Mouse (Mus musculus): Measurements from ENCODE around the gene Arhgef15. TPM values are rescaled to one million over a fixed set of nuclear protein-coding genes. Genes with fewer than 3 reads are reported as not detected.
"Not testable (repeated sequence)": the region's sequence is repeated elsewhere in the genome, so short reads cannot be mapped to it uniquely, and the experiment has no call there.

Arhgef15 gene
- polyA plus RNA-seq (2012; fragmentation: generic; extraction: Trizol), result 0.49 TPM

GRCm38 (mm10) chr11:68957308-68957707, at the start of gene Arhgef15:
Gene Arhgef15 (minus strand): TSS chr11:68957480.
- no peak for TF ChIP-seq USF1 (IDR thresholded peaks at IDR 0.05; ENCODE audit: low read depth)
- TF ChIP-seq REST (IDR thresholded peaks at IDR 0.05; ENCODE audit: insufficient read depth, insufficient read length), result no peak
- no peak for TF ChIP-seq POLR2AphosphoS2 (IDR thresholded peaks at IDR 0.05; ENCODE audit: insufficient read length, low read depth)
- TF ChIP-seq SRF (IDR thresholded peaks at IDR 0.05; ENCODE audit: control insufficient read depth, insufficient read length, low read depth), result no peak
- no peak for TF ChIP-seq TCF3 (IDR thresholded peaks at IDR 0.05; ENCODE audit: insufficient read length, low read depth)
- TF ChIP-seq TCF12 (IDR thresholded peaks at IDR 0.05; ENCODE audit: insufficient read depth, poor library complexity, severe bottlenecking), result no peak
- TF ChIP-seq MYOD1 (IDR thresholded peaks at IDR 0.05; ENCODE audit: control insufficient read depth in 1 of 3, insufficient read length in 2 of 3, low read depth in 2 of 3), result no peak
- no peak for TF ChIP-seq MAX (IDR thresholded peaks at IDR 0.05; ENCODE audit: low read depth)
- no peak for TF ChIP-seq E2F4 (IDR thresholded peaks at IDR 0.05; ENCODE audit: insufficient read depth)
- H3K27me3 ChIP-seq (ENCODE audit: control insufficient read depth, insufficient read depth, insufficient read length), result no peaks in the 10 kb centered on the region
- H3K4me2 ChIP-seq (ENCODE audit: low read depth), result no peak within 1 kb of the TSS
- H3ac ChIP-seq (ENCODE audit: control insufficient read depth, insufficient read length), result no peak within 1 kb of the TSS
- no peaks in the 10 kb centered on the region for H3K79me2 ChIP-seq (ENCODE audit: control insufficient read depth, insufficient read depth)
- no peak within 1 kb of the TSS for H3K4me3 ChIP-seq
- no peaks in the 10 kb centered on the region for H3K36me3 ChIP-seq (ENCODE audit: control insufficient read depth, insufficient read depth)

GRCm38 (mm10) chr11:69006575-69006974, 49.3 kb upstream of the Arhgef15 start:
- not testable (repeated sequence) for H3K36me3 ChIP-seq (ENCODE audit: control insufficient read depth, insufficient read depth); H3K27me3 ChIP-seq (ENCODE audit: control insufficient read depth, insufficient read depth, insufficient read length); H3K4me2 ChIP-seq (ENCODE audit: low read depth); H3ac ChIP-seq (ENCODE audit: control insufficient read depth, insufficient read length); H3K4me3 ChIP-seq
- peaks cover 30% of the 10 kb centered on the region for H3K79me2 ChIP-seq (ENCODE audit: control insufficient read depth, insufficient read depth)

GRCm38 (mm10) chr11:69005193-69005592, 47.9 kb upstream of the Arhgef15 start:
- peaks cover 4% of the 10 kb centered on the region for H3K36me3 ChIP-seq (ENCODE audit: control insufficient read depth, insufficient read depth)
- no peak overlapping the region for H3ac ChIP-seq (ENCODE audit: control insufficient read depth, insufficient read length)
- peaks cover 30% of the 10 kb centered on the region for H3K79me2 ChIP-seq (ENCODE audit: control insufficient read depth, insufficient read depth)
- no peak overlapping the region for H3K4me2 ChIP-seq (ENCODE audit: low read depth)
- TF ChIP-seq SRF (IDR thresholded peaks at IDR 0.05; ENCODE audit: control insufficient read depth, insufficient read length, low read depth), result no peak
- TF ChIP-seq MAX (IDR thresholded peaks at IDR 0.05; ENCODE audit: low read depth), result no peak
- no peak for TF ChIP-seq TCF3 (IDR thresholded peaks at IDR 0.05; ENCODE audit: insufficient read length, low read depth)
- no peak for TF ChIP-seq POLR2A (IDR thresholded peaks at IDR 0.05; ENCODE audit: insufficient read length, low read depth)
- no peak for TF ChIP-seq REST (IDR thresholded peaks at IDR 0.05; ENCODE audit: insufficient read depth, insufficient read length)
- no peak for TF ChIP-seq TCF12 (IDR thresholded peaks at IDR 0.05; ENCODE audit: insufficient read depth, poor library complexity, severe bottlenecking)
- TF ChIP-seq CEBPB (IDR thresholded peaks at IDR 0.05; ENCODE audit: insufficient read depth, poor library complexity, severe bottlenecking), result no peak
- TF ChIP-seq POLR2AphosphoS2 (IDR thresholded peaks at IDR 0.05; ENCODE audit: insufficient read length, low read depth), result no peak
- no peak for TF ChIP-seq MYOG (IDR thresholded peaks at IDR 0.05; ENCODE audit: control insufficient read depth in 1 of 3, insufficient read depth in 1 of 3, insufficient read length in 2 of 3, low read depth in 2 of 3)
- H3K4me3 ChIP-seq, result no peak overlapping the region
- no peaks in the 10 kb centered on the region for H3K27me3 ChIP-seq (ENCODE audit: control insufficient read depth, insufficient read depth, insufficient read length)

GRCm38 (mm10) chr11:69003592-69003991, 46.3 kb upstream of the Arhgef15 start:
- Histone ChIP-seq H3K36me3 (ENCODE audit: control insufficient read depth, insufficient read depth) (peaks cover 12% of the 10 kb centered on the region), H3K4me3 (no peak overlapping the region), H3K4me2 (ENCODE audit: low read depth) (no peak overlapping the region), H3K27me3 (ENCODE audit: control insufficient read depth, insufficient read depth, insufficient read length) (no peaks in the 10 kb centered on the region), H3K79me2 (ENCODE audit: control insufficient read depth, insufficient read depth) (peaks cover 30% of the 10 kb centered on the region), H3ac (ENCODE audit: control insufficient read depth, insufficient read length) (no peak overlapping the region)
- TF ChIP-seq MYOG (IDR thresholded peaks at IDR 0.05; ENCODE audit: control insufficient read depth in 1 of 3, insufficient read depth in 1 of 3, insufficient read length in 2 of 3, low read depth in 2 of 3), result no peak
- no peak for TF ChIP-seq TCF3 (IDR thresholded peaks at IDR 0.05; ENCODE audit: insufficient read length, low read depth)
- TF ChIP-seq TCF12 (IDR thresholded peaks at IDR 0.05; ENCODE audit: insufficient read depth, poor library complexity, severe bottlenecking), result no peak
- no peak for TF ChIP-seq REST (IDR thresholded peaks at IDR 0.05; ENCODE audit: insufficient read depth, insufficient read length)

GRCm38 (mm10) chr11:69002782-69003181, 45.5 kb upstream of the Arhgef15 start:
- H3K4me2 ChIP-seq (ENCODE audit: low read depth); H3K27me3 ChIP-seq (ENCODE audit: control insufficient read depth, insufficient read depth, insufficient read length); H3K4me3 ChIP-seq; H3ac ChIP-seq (ENCODE audit: control insufficient read depth, insufficient read length): not testable (repeated sequence)
- Histone ChIP-seq H3K79me2 (ENCODE audit: control insufficient read depth, insufficient read depth) (peaks cover 22% of the 10 kb centered on the region), H3K36me3 (ENCODE audit: control insufficient read depth, insufficient read depth) (peaks cover 19% of the 10 kb centered on the region)

GRCm38 (mm10) chr11:68997080-68997479, 39.8 kb upstream of the Arhgef15 start:
- Histone ChIP-seq H3K79me2 (ENCODE audit: control insufficient read depth, insufficient read depth) (no peaks in the 10 kb centered on the region), H3K4me3 (no peak overlapping the region), H3ac (ENCODE audit: control insufficient read depth, insufficient read length) (no peak overlapping the region), H3K27me3 (ENCODE audit: control insufficient read depth, insufficient read depth, insufficient read length) (no peaks in the 10 kb centered on the region), H3K4me2 (ENCODE audit: low read depth) (no peak overlapping the region), H3K36me3 (ENCODE audit: control insufficient read depth, insufficient read depth) (peaks cover 43% of the 10 kb centered on the region)
- TF ChIP-seq TCF12 (IDR thresholded peaks at IDR 0.05; ENCODE audit: insufficient read depth, poor library complexity, severe bottlenecking), result no peak
- no peak for TF ChIP-seq TCF3 (IDR thresholded peaks at IDR 0.05; ENCODE audit: insufficient read length, low read depth)
- TF ChIP-seq E2F4 (IDR thresholded peaks at IDR 0.05; ENCODE audit: insufficient read depth), result no peak
- TF ChIP-seq POLR2AphosphoS2 (IDR thresholded peaks at IDR 0.05; ENCODE audit: insufficient read length, low read depth), result no peak
- no peak for TF ChIP-seq SRF (IDR thresholded peaks at IDR 0.05; ENCODE audit: control insufficient read depth, insufficient read length, low read depth)
- TF ChIP-seq MAX (IDR thresholded peaks at IDR 0.05; ENCODE audit: low read depth), result no peak
- TF ChIP-seq REST (IDR thresholded peaks at IDR 0.05; ENCODE audit: insufficient read depth, insufficient read length), result no peak
